Mouse (Mus musculus): ENCODE data around the gene Cyb5d1. TPM values are rescaled to one million over a fixed set of nuclear protein-coding genes. Genes with fewer than 3 reads are reported as not detected.
A peak's percentile ranks its signal among the peaks of the same experiment; 100 is the strongest.

The Cyb5d1 gene
- total and polyA plus RNA-seq, 2 experiments from 2014 or later = 18.8 to 22.6 TPM

GRCm38 (mm10) chr11:69364910-69365309 lies 30.5 kb downstream of the Cyb5d1 start:
- DNase-seq (ENCODE audit: low spot score) (peak; percentile 92), ATAC-seq (ENCODE audit: low FRiP score) (peak; percentile 55)
- H3K27me3 ChIP-seq (ENCODE audit: insufficient read depth, low read length) = no peaks in the 10 kb centered on the region
- H3K4me3 ChIP-seq (ENCODE audit: low read depth, low read length) = no peak overlapping the region
- peaks cover 12% of the 10 kb centered on the region for H3K4me1 ChIP-seq (ENCODE audit: insufficient read depth, low read length)
- 7% methylated on average over 6 of the region's 6 CpGs for WGBS
- peak overlapping the region; percentile 99; the same call in 1 of the 2 replicates for H3K27ac ChIP-seq (ENCODE audit: low read depth, low read length)
- TF ChIP-seq CTCF (IDR thresholded peaks at IDR 0.05) = no peak
- H3K9ac ChIP-seq (replicated peaks; ENCODE audit: low read length, poor library complexity, severe bottlenecking) = 0 out of 2 replicates have a peak overlapping the region, but pooled peaks have one; percentile 52
- peak overlapping the region; percentile 88; the same call in 1 of the 2 replicates for H3K4me2 ChIP-seq (ENCODE audit: low read depth, low read length, poor library complexity, severe bottlenecking)
- H3K36me3 ChIP-seq (ENCODE audit: insufficient read depth, low read length) = peaks cover 38% of the 10 kb centered on the region
- H3K9me3 ChIP-seq (ENCODE audit: low read length) = no peaks in the 10 kb centered on the region

- H3K9ac ChIP-seq (replicated peaks; ENCODE audit: low read length, poor library complexity, severe bottlenecking) = no peak overlapping the region; the same call in 1 of the 2 replicates
- ATAC-seq (ENCODE audit: low FRiP score) = no peak
Measured at GRCm38 (mm10) chr11:69364376-69364775, 31.1 kb downstream of the Cyb5d1 start.

GRCm38 (mm10) chr11:69362479-69362878 lies 33.0 kb downstream of the Cyb5d1 start:
- Histone ChIP-seq H3K36me3 (ENCODE audit: insufficient read depth, low read length) (peaks cover 62% of the 10 kb centered on the region), H3K9me3 (ENCODE audit: low read length) (no peaks in the 10 kb centered on the region), H3K27me3 (ENCODE audit: insufficient read depth, low read length) (no peaks in the 10 kb centered on the region), H3K27ac (ENCODE audit: low read depth, low read length) (no peak overlapping the region), H3K4me2 (ENCODE audit: low read depth, low read length, poor library complexity, severe bottlenecking) (no peak overlapping the region), H3K4me1 (ENCODE audit: insufficient read depth, low read length) (peaks cover 12% of the 10 kb centered on the region), H3K4me3 (ENCODE audit: low read depth, low read length) (no peak overlapping the region), H3K9ac (replicated peaks; ENCODE audit: low read length, poor library complexity, severe bottlenecking) (no peak overlapping the region)
- ATAC-seq (ENCODE audit: low FRiP score) (no peak), DNase-seq (ENCODE audit: low spot score) (no peak)
- 87% methylated on average over 2 of the region's 2 CpGs for WGBS
- no peak for TF ChIP-seq CTCF (IDR thresholded peaks at IDR 0.05)

More at GRCm38 (mm10) chr11:69364376-69364775, 31.1 kb downstream of the Cyb5d1 start:
- no peak overlapping the region for H3K27ac ChIP-seq (ENCODE audit: low read depth, low read length)
- no peaks in the 10 kb centered on the region for H3K27me3 ChIP-seq (ENCODE audit: insufficient read depth, low read length)
- H3K4me1 ChIP-seq (ENCODE audit: insufficient read depth, low read length) = peaks cover 12% of the 10 kb centered on the region
- no peaks in the 10 kb centered on the region for H3K9me3 ChIP-seq (ENCODE audit: low read length)
- TF ChIP-seq CTCF (IDR thresholded peaks at IDR 0.05) = no peak
- no peak overlapping the region for H3K4me3 ChIP-seq (ENCODE audit: low read depth, low read length)
- 49% methylated on average over 8 of the region's 8 CpGs for WGBS
- 0 out of 2 replicates have a peak overlapping the region, but pooled peaks have one; percentile 10 for H3K4me2 ChIP-seq (ENCODE audit: low read depth, low read length, poor library complexity, severe bottlenecking)
- H3K36me3 ChIP-seq (ENCODE audit: insufficient read depth, low read length) = peaks cover 44% of the 10 kb centered on the region
- DNase-seq (ENCODE audit: low spot score) = no peak

GRCm38 (mm10) chr11:69362021-69362420 lies 33.4 kb downstream of the Cyb5d1 start:
- Histone ChIP-seq H3K27me3 (ENCODE audit: insufficient read depth, low read length) (no peaks in the 10 kb centered on the region), H3K4me3 (ENCODE audit: low read depth, low read length) (no peak overlapping the region), H3K9me3 (ENCODE audit: low read length) (no peaks in the 10 kb centered on the region), H3K4me1 (ENCODE audit: insufficient read depth, low read length) (peaks cover 12% of the 10 kb centered on the region), H3K4me2 (ENCODE audit: low read depth, low read length, poor library complexity, severe bottlenecking) (no peak overlapping the region), H3K27ac (ENCODE audit: low read depth, low read length) (no peak overlapping the region), H3K36me3 (ENCODE audit: insufficient read depth, low read length) (peaks cover 67% of the 10 kb centered on the region), H3K9ac (replicated peaks; ENCODE audit: low read length, poor library complexity, severe bottlenecking) (0 out of 2 replicates have a peak overlapping the region, but pooled peaks have one; percentile 13)
- ATAC-seq (ENCODE audit: low FRiP score) (no peak), DNase-seq (ENCODE audit: low spot score) (no peak)
- no peak for TF ChIP-seq CTCF (IDR thresholded peaks at IDR 0.05)
- WGBS = 72% methylated on average over 7 of the region's 7 CpGs

GRCm38 (mm10) chr11:69357690-69358089 lies 37.7 kb downstream of the Cyb5d1 start:
- DNase-seq (ENCODE audit: low spot score) = no peak
- 93% methylated on average over 12 of the region's 12 CpGs for WGBS
- peaks cover 93% of the 10 kb centered on the region for H3K36me3 ChIP-seq (ENCODE audit: insufficient read depth, low read length)
- H3K27me3 ChIP-seq (ENCODE audit: insufficient read depth, low read length) = no peaks in the 10 kb centered on the region
- H3K9me3 ChIP-seq (ENCODE audit: low read length) = no peaks in the 10 kb centered on the region
- no peaks in the 10 kb centered on the region for H3K4me1 ChIP-seq (ENCODE audit: insufficient read depth, low read length)
- H3K9ac ChIP-seq (replicated peaks; ENCODE audit: low read length, poor library complexity, severe bottlenecking) = no peak overlapping the region
- ATAC-seq (ENCODE audit: low FRiP score) = no peak
- H3K27ac ChIP-seq (ENCODE audit: low read depth, low read length) = no peak overlapping the region
- no peak overlapping the region for H3K4me2 ChIP-seq (ENCODE audit: low read depth, low read length, poor library complexity, severe bottlenecking)
- no peak overlapping the region for H3K4me3 ChIP-seq (ENCODE audit: low read depth, low read length)
- no peak for TF ChIP-seq CTCF (IDR thresholded peaks at IDR 0.05)

GRCm38 (mm10) chr11:69356544-69356943 lies 38.9 kb downstream of the Cyb5d1 start:
- Histone ChIP-seq H3K4me1 (ENCODE audit: insufficient read depth, low read length) (no peaks in the 10 kb centered on the region), H3K9me3 (ENCODE audit: low read length) (no peaks in the 10 kb centered on the region), H3K27me3 (ENCODE audit: insufficient read depth, low read length) (no peaks in the 10 kb centered on the region), H3K27ac (ENCODE audit: low read depth, low read length) (no peak overlapping the region), H3K4me3 (ENCODE audit: low read depth, low read length) (no peak overlapping the region), H3K36me3 (ENCODE audit: insufficient read depth, low read length) (peaks cover 95% of the 10 kb centered on the region), H3K4me2 (ENCODE audit: low read depth, low read length, poor library complexity, severe bottlenecking) (no peak overlapping the region), H3K9ac (replicated peaks; ENCODE audit: low read length, poor library complexity, severe bottlenecking) (no peak overlapping the region)
- DNase-seq (ENCODE audit: low spot score) (no peak), ATAC-seq (ENCODE audit: low FRiP score) (no peak)
- no peak for TF ChIP-seq CTCF (IDR thresholded peaks at IDR 0.05)
- 93% methylated on average over 5 of the region's 5 CpGs for WGBS

All from midbrain, postnatal 0 days (tissue).